In genomic region chr2:129955260-129955691, GRCm38 (mm10) we compare ENCODE assay signal across 13 mouse cellular contexts. TPM values are rescaled to one million over a fixed set of nuclear protein-coding genes. Genes with fewer than 3 reads are reported as not detected.
A peak's percentile ranks its signal among the peaks of the same experiment; 100 is the strongest.
DNase-seq lines count a peak whose midpoint lies in the region; ATAC-seq and TF ChIP-seq lines count a peak whose summit lies in the region.
"Had no signal": no experiment of that assay in that cellular context is flagged by ENCODE, and none has a peak within 500 bp of the region (broad histone marks: within the 10 kb centered on the region; RNA-seq: fewer than 3 reads in every experiment).

No protein-coding gene starts in this region.

- no peaks in the 10 kb centered on the region for H3K36me3 ChIP-seq in forebrain, embryonic 14.5 days (ENCODE audit: control insufficient read depth, insufficient read depth, low read length)
- no peaks in the 10 kb centered on the region for H3K36me3 ChIP-seq in forebrain, embryonic 11.5 days (ENCODE audit: control insufficient read depth, insufficient read depth, low read length)
- H3K36me3 ChIP-seq in lung, embryonic 14.5 days (ENCODE audit: insufficient read depth): no peaks in the 10 kb centered on the region
- no peaks in the 10 kb centered on the region for H3K36me3 ChIP-seq in limb, embryonic 10.5 days
- H3K36me3 ChIP-seq: forebrain, embryonic 15.5 days; hindbrain, embryonic 10.5 days; midbrain, embryonic 12.5 days; stomach, embryonic 15.5 days had no signal

- no peaks in the 10 kb centered on the region for H3K4me1 ChIP-seq in forebrain, embryonic 14.5 days (ENCODE audit: control insufficient read depth, insufficient read depth, low read length)
- H3K4me1 ChIP-seq in forebrain, embryonic 11.5 days (replicated peaks; ENCODE audit: control insufficient read depth, insufficient read depth, low read length): no peaks in the 10 kb centered on the region
- H3K4me1 ChIP-seq in lung, embryonic 14.5 days (ENCODE audit: insufficient read depth): no peaks in the 10 kb centered on the region
- no peaks in the 10 kb centered on the region for H3K4me1 ChIP-seq in lung, adult 2 months (ENCODE audit: control insufficient read depth, insufficient read depth, low read length)
- H3K4me1 ChIP-seq in limb, embryonic 10.5 days: peaks cover 14% of the 10 kb centered on the region
- H3K4me1 ChIP-seq: midbrain, embryonic 12.5 days; stomach, embryonic 15.5 days had no signal

- no peaks in the 10 kb centered on the region for H3K27me3 ChIP-seq in forebrain, embryonic 14.5 days (replicated peaks; ENCODE audit: control insufficient read depth, insufficient read depth, low read length)
- H3K27me3 ChIP-seq in forebrain, embryonic 11.5 days (ENCODE audit: control insufficient read depth, insufficient read depth, low read length): no peaks in the 10 kb centered on the region
- H3K27me3 ChIP-seq in lung, embryonic 14.5 days (ENCODE audit: insufficient read depth, low read length): no peaks in the 10 kb centered on the region
- no peaks in the 10 kb centered on the region; the same call in 1 of the 2 replicates for H3K27me3 ChIP-seq in limb, embryonic 10.5 days (ENCODE audit: low read depth, poor library complexity, severe bottlenecking)
- H3K27me3 ChIP-seq: forebrain, embryonic 15.5 days; stomach, embryonic 15.5 days had no signal

- no peak overlapping the region for H3K4me2 ChIP-seq in forebrain, embryonic 14.5 days (ENCODE audit: low read length)
- no peak overlapping the region for H3K4me2 ChIP-seq in forebrain, embryonic 11.5 days (ENCODE audit: low read depth, low read length, severe bottlenecking)
- no peak overlapping the region for H3K4me2 ChIP-seq in lung, embryonic 14.5 days
- H3K4me2 ChIP-seq: forebrain, embryonic 15.5 days; liver, embryonic 11.5 days; midbrain, embryonic 12.5 days; stomach, embryonic 15.5 days had no signal

- no peak overlapping the region for H3K9ac ChIP-seq in forebrain, embryonic 14.5 days (ENCODE audit: low read length)
- H3K9ac ChIP-seq in forebrain, embryonic 11.5 days (ENCODE audit: low read length): no peak overlapping the region
- H3K9ac ChIP-seq in lung, embryonic 14.5 days: no peak overlapping the region
- H3K9ac ChIP-seq: forebrain, embryonic 15.5 days; midbrain, embryonic 12.5 days; stomach, embryonic 15.5 days had no signal

- no peak overlapping the region for H3K27ac ChIP-seq in forebrain, embryonic 14.5 days (ENCODE audit: low read depth, low read length)
- H3K27ac ChIP-seq in forebrain, embryonic 11.5 days (ENCODE audit: low read depth, low read length): no peak overlapping the region
- no peak overlapping the region for H3K27ac ChIP-seq in lung, embryonic 14.5 days (ENCODE audit: low read depth)
- no peak overlapping the region for H3K27ac ChIP-seq in limb, embryonic 10.5 days
- H3K27ac ChIP-seq: forebrain, embryonic 15.5 days; hindbrain, embryonic 10.5 days; midbrain, embryonic 12.5 days; stomach, embryonic 15.5 days had no signal

- no peaks in the 10 kb centered on the region for H3K9me3 ChIP-seq in forebrain, embryonic 14.5 days (replicated peaks; ENCODE audit: control insufficient read depth, low read length)
- no peaks in the 10 kb centered on the region for H3K9me3 ChIP-seq in forebrain, embryonic 11.5 days (ENCODE audit: control insufficient read depth, low read length)
- no peaks in the 10 kb centered on the region for H3K9me3 ChIP-seq in lung, embryonic 14.5 days (ENCODE audit: low read depth, low read length)
- no peaks in the 10 kb centered on the region for H3K9me3 ChIP-seq in limb, embryonic 10.5 days (replicated peaks)
- H3K9me3 ChIP-seq: forebrain, embryonic 15.5 days; hindbrain, embryonic 10.5 days; midbrain, embryonic 12.5 days; stomach, embryonic 15.5 days had no signal

- DNase-seq in forebrain, embryonic 14.5 days (ENCODE audit: low spot score): peak; percentile 4
- DNase-seq in forebrain, embryonic 11.5 days (ENCODE audit: low spot score): no peak
- DNase-seq in lung, embryonic 14.5 days: peak; percentile 18
- no peak for DNase-seq in lung, adult 2 months
- peak; percentile 61 for DNase-seq in embryo, embryonic 10.5 days (ENCODE audit: low spot score)
- DNase-seq in limb, embryonic 10.5 days (ENCODE audit: low spot score): peak; percentile 37
- no peak for DNase-seq in spleen, postnatal 10 days (ENCODE audit: low spot score in 2 of 2)
- DNase-seq in gastrocnemius, postnatal 25 days: no peak

- no peak overlapping the region for H3K4me3 ChIP-seq in forebrain, embryonic 14.5 days (ENCODE audit: low read depth, low read length)
- no peak overlapping the region for H3K4me3 ChIP-seq in forebrain, embryonic 11.5 days (ENCODE audit: low read depth, low read length)
- H3K4me3 ChIP-seq in lung, embryonic 14.5 days (ENCODE audit: low read depth, low read length): no peak overlapping the region
- H3K4me3 ChIP-seq in lung, adult 2 months (replicated peaks; ENCODE audit: extremely low read depth, low read depth, low read length): no peak overlapping the region
- no peak overlapping the region for H3K4me3 ChIP-seq in limb, embryonic 10.5 days
- H3K4me3 ChIP-seq: forebrain, embryonic 15.5 days; hindbrain, embryonic 10.5 days; midbrain, embryonic 12.5 days; stomach, embryonic 15.5 days had no signal

- ATAC-seq in forebrain, embryonic 14.5 days: no peak
- ATAC-seq in forebrain, embryonic 11.5 days (replicated peaks; ENCODE audit: low FRiP score): no peak
- ATAC-seq in lung, embryonic 14.5 days (ENCODE audit: insufficient read depth): no peak
- ATAC-seq: forebrain, embryonic 15.5 days had no signal

- no peak for TF ChIP-seq POLR2A in lung, adult 2 months (IDR thresholded peaks at IDR 0.05; ENCODE audit: borderline replicate concordance, extremely low read depth, low read depth, low read length)

- WGBS in forebrain, embryonic 14.5 days: 66% methylated on average over 8 of the region's 8 CpGs
- WGBS in forebrain, embryonic 11.5 days: 92% methylated on average over 8 of the region's 8 CpGs
- WGBS in lung, embryonic 14.5 days: 53% methylated on average over 8 of the region's 8 CpGs
- WGBS in lung, adult 2 months: 58% methylated on average over 8 of the region's 8 CpGs
- WGBS in limb, embryonic 10.5 days: 33% methylated on average over 8 of the region's 8 CpGs

- no peak for TF ChIP-seq CTCF in lung, embryonic 14.5 days (IDR thresholded peaks at IDR 0.05; ENCODE audit: low read depth)
- no peak for TF ChIP-seq CTCF in lung, adult 2 months (IDR thresholded peaks at IDR 0.05; ENCODE audit: insufficient read depth, low read length)

RNA-seq across cellular contexts. Expression of gene Tgm3, which starts 56.9 kb away (rescaled TPM):
- polyA plus RNA-seq in forebrain, embryonic 14.5 days (2014; fragmentation: Nextera tagmentation; extraction: Ambion mirVana): not detected in 2 replicates
- polyA plus RNA-seq in forebrain, embryonic 11.5 days (2014; fragmentation: Nextera tagmentation; extraction: Ambion mirVana): not detected in 2 replicates
- polyA plus RNA-seq in lung, embryonic 14.5 days (2014; fragmentation: Nextera tagmentation; extraction: Ambion mirVana): 0.05 TPM in 1 of 2 replicates, not detected in the other
- 1.6 and 83.3 TPM in 2 replicates for polyA plus RNA-seq in lung, adult 2 months (2012; rRNA removed)
- 0.10 TPM in 1 of 2 replicates, not detected in the other for polyA plus RNA-seq in limb, embryonic 10.5 days (2016; fragmentation: Nextera tagmentation; extraction: Ambion mirVana)
- total RNA-seq in gastrocnemius, postnatal 25 days (2021): not detected
- polyA plus RNA-seq: forebrain, embryonic 15.5 days; hindbrain, embryonic 10.5 days; liver, embryonic 11.5 days had no signal

Comparison
In these comparisons a context has a peak if more than half of its experiments do, and no peak if none do; other contexts are left out.
1. DNase-seq: peak in forebrain, embryonic 14.5 days (single experiment), lung, embryonic 14.5 days (single experiment), embryo, embryonic 10.5 days (single experiment) and limb, embryonic 10.5 days (single experiment); none in forebrain, embryonic 11.5 days (single experiment), lung, adult 2 months (single experiment), spleen, postnatal 10 days (0 of 2) and gastrocnemius, postnatal 25 days (single experiment).